Mouse (Mus musculus) kidney, adult 2 months (tissue): ENCODE measurements around the gene Ubqln4.

Experiments used
- CTCF ChIP-seq: fragments of 200-500 bp; conservative IDR thresholded peaks from 2 replicates; pipeline ENCODE4 v1.5.1; 2011; ENCODE audit warnings: low read depth, mild to moderate bottlenecking, control low read depth, low read length, moderate library complexity, mixed read lengths; ENCODE audit not compliant: insufficient read depth, insufficient read length
- POLR2A ChIP-seq: fragments of 200-500 bp; IDR thresholded peaks from one replicate; pipeline ENCODE4 v1.6.1; 2011; ENCODE audit warnings: low read depth, low read length, control low read depth

GRCm38 (mm10) chr3:88571856-88572255 is 18.3 kb downstream of the Ubqln4 start:
- TF ChIP-seq CTCF (no peak), POLR2A (no peak)
